Mouse (Mus musculus): ENCODE measurements around the gene Crct1. TPM values are rescaled to one million over a fixed set of nuclear protein-coding genes. Genes with fewer than 3 reads are reported as not detected.

Crct1 gene
- polyA plus RNA-seq, 1 experiment from 2014 or later, result 0.63 TPM

Other genes with a start within 250 kb of the Crct1 start
- gene Lce1i, start 236.8 kb downstream of the Crct1 start, polyA plus RNA-seq (2014; fragmentation: Nextera tagmentation; extraction: Ambion mirVana), result not detected in 2 replicates
- not detected in 2 replicates for gene Lce1j, start 225.2 kb downstream of the Crct1 start, polyA plus RNA-seq (2014; fragmentation: Nextera tagmentation; extraction: Ambion mirVana)
- gene Lce1k, start 207.8 kb downstream of the Crct1 start, polyA plus RNA-seq (2014; fragmentation: Nextera tagmentation; extraction: Ambion mirVana), result not detected in 2 replicates
- gene Kprp, start 188.4 kb downstream of the Crct1 start, polyA plus RNA-seq (2014; fragmentation: Nextera tagmentation; extraction: Ambion mirVana), result not detected in 2 replicates
- not detected in 2 replicates for gene Lce1l, start 164.4 kb downstream of the Crct1 start, polyA plus RNA-seq (2014; fragmentation: Nextera tagmentation; extraction: Ambion mirVana)
- not detected in 2 replicates for gene 2310050C09Rik, start 145.5 kb downstream of the Crct1 start, polyA plus RNA-seq (2014; fragmentation: Nextera tagmentation; extraction: Ambion mirVana)
- gene Lce3a, start 89.5 kb downstream of the Crct1 start, polyA plus RNA-seq (2014; fragmentation: Nextera tagmentation; extraction: Ambion mirVana), result not detected in 2 replicates
- not detected in 2 replicates for gene Lce3b, start 82.7 kb downstream of the Crct1 start, polyA plus RNA-seq (2014; fragmentation: Nextera tagmentation; extraction: Ambion mirVana)
- gene Lce3c, start 71.2 kb downstream of the Crct1 start, polyA plus RNA-seq (2014; fragmentation: Nextera tagmentation; extraction: Ambion mirVana), result not detected in 2 replicates
- gene Lce3d, start 58.3 kb downstream of the Crct1 start, polyA plus RNA-seq (2014; fragmentation: Nextera tagmentation; extraction: Ambion mirVana), result not detected in 2 replicates
- not detected in 2 replicates for gene Lce3e, start 48.6 kb downstream of the Crct1 start, polyA plus RNA-seq (2014; fragmentation: Nextera tagmentation; extraction: Ambion mirVana)
- not detected in 2 replicates for gene Lce3f, start 23.5 kb downstream of the Crct1 start, polyA plus RNA-seq (2014; fragmentation: Nextera tagmentation; extraction: Ambion mirVana)
- gene Lce1m, start 3.4 kb upstream of the Crct1 start, polyA plus RNA-seq (2014; fragmentation: Nextera tagmentation; extraction: Ambion mirVana), result not detected in 2 replicates
- gene Gm4858, start 53.1 kb upstream of the Crct1 start, polyA plus RNA-seq (2014; fragmentation: Nextera tagmentation; extraction: Ambion mirVana), result not detected in 2 replicates
- gene Crnn, start 129.1 kb upstream of the Crct1 start, polyA plus RNA-seq (2014; fragmentation: Nextera tagmentation; extraction: Ambion mirVana), result not detected in 2 replicates
- gene Flg2, start 181.6 kb upstream of the Crct1 start, polyA plus RNA-seq (2014; fragmentation: Nextera tagmentation; extraction: Ambion mirVana), result 0.04 TPM in 1 of 2 replicates, not detected in the other